Mouse (Mus musculus) left cerebral cortex, postnatal 4 days (tissue): ENCODE results near the gene Rbbp4. TPM values are rescaled to one million over a fixed set of nuclear protein-coding genes. Genes with fewer than 3 reads are reported as not detected.

ENCODE experiments used
- DNase-seq: peaks from one replicate; pipeline ENCODE4 v3.0.0-alpha.2; 2022
- intact Hi-C: fragments of 180-260 bp; cut with DNase I; formaldehyde crosslinking; loops from one replicate; pipeline ENCODE4 v1.15.1; 2025
- total RNA-seq, 2 experiments: library from RNA; stranded (reverse); gene quantifications; 2 replicates each; pipeline ENCODE4 v1.2.3; 2021

Rbbp4 gene
- total RNA-seq, 2 experiments from 2014 or later = 156 to 186 TPM

- DNase-seq = no peak
- intact Hi-C loops = no loop called here
Measured at GRCm38 (mm10) chr4:129357613-129358163, 22.5 kb upstream of the Rbbp4 start.

DNA sequence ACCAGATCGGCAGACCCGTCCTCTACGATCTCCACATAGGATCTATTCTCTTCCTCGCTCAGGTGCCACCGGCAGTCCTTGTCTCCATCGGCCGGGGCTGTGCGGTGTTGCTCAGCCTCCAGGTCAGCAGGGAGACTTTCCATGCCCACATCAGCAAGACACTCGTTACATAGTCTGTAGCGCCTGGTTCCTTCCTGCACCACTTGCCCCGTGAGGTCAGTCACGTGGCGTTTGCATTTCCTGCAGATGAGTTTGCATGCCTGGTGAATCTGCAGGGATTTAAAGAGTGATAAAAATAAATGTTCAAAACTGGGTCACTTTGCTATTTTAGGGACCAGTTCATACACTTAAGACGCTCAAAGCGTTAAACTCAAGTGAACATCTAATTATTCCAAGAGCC is 19.1 kb upstream of the Rbbp4 start:
- no peak for DNase-seq
- intact Hi-C loops = no loop called here

- intact Hi-C loops = no loop called here
- DNase-seq = no peak
Measured at GRCm38 (mm10) chr4:129353176-129353575, 18.0 kb upstream of the Rbbp4 start.

DNA sequence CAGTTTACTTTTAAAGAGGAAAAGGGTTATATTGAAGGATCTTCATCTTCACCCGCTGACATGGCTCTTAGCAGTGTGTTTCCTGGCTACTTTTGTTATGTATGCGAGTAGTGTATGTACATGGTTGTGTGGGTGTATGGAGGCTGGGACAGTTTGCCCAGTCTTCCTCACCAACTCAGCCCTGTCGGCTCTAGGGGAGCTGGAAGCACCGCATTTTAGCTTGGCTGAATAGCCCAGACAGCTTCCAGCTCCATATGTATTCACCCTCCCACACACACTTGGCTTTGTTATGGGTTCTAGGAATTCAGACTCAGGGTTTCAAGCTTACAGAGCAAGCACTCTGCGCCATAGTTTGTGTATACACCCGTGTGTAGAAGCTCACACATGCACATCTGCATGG is 15.9 kb upstream of the Rbbp4 start:
- intact Hi-C loops = no loop called here
- no peak for DNase-seq

- intact Hi-C loops = no loop called here
- peak; percentile 84 for DNase-seq
Measured at GRCm38 (mm10) chr4:129350644-129351043, 15.5 kb upstream of the Rbbp4 start.

DNA sequence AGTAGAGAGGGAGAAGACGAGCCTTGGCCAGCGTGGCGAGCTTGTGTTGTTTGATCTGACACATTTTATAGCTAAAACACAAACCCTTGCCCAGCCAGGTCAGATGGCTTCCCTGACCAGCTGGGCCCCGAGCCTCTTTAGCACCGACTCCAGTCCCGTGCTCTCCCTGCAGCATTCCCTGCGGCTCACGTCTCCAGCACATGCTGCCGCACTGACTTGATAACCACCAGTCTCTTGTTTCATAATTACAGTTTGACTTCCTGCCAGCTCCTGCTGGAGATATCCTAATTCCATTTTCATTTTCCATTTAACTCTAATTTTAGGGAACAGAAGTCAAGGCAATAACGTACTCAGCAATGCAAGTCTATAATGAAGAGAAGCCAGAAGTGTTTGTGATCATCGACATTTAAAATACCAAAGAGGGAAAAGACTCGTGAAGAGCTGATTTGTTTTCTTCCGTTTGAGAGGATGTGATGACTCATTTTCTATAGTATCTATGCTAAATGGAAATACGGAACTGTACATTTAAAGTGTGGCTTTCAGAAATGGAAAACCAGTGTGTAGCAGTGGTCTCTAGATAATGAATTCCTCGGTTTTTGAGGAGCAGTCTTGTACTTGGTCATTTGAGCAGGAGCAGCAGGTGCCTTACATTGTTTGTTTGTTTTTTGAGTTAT is 11.4 kb upstream of the Rbbp4 start:
- intact Hi-C loops = no loop called here
- DNase-seq = no peak

DNA sequence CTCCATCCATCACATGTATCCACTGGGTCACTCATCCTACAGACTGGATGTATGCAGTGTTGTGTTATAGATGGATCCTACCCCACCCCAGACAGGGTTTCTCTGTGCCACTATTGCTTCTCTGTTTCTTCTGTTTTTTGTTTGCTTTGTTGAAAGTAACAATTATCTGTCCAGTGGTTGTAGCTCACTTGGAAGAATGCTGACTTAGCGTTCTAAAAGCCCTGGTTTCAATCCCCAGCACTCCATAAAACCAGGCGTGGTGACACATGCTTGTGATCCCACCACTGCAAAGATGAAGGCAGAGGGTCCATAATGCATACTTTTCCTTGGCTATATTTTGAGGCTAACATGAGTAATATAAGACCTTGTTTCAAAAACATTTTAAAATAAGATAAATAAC is 7.5 kb upstream of the Rbbp4 start:
- intact Hi-C loops = no loop called here
- no peak for DNase-seq

- DNase-seq = no peak
- intact Hi-C loops = no loop called here
Measured at GRCm38 (mm10) chr4:129341888-129342287, 6.7 kb upstream of the Rbbp4 start.

DNA sequence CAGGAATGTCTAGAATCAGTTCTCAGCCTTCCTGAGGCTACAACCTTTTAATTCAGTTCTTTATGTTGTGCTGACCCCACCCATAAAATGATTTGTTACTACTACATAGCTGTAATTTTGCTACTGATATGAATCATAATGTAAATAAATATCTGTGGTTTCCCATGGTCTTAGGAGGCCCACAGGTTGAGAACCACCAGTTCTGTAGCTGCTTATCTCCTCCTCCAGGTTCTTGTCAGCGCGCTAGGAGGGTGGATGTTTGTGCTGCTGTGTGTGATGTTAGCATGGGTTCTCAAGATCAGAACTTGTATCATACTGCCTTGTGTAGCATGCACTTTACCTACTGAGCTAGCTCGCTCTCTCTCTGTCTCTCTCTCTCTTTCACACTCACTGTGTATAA is 4.6 kb upstream of the Rbbp4 start:
- intact Hi-C loops = no loop called here
- DNase-seq = no peak

DNA sequence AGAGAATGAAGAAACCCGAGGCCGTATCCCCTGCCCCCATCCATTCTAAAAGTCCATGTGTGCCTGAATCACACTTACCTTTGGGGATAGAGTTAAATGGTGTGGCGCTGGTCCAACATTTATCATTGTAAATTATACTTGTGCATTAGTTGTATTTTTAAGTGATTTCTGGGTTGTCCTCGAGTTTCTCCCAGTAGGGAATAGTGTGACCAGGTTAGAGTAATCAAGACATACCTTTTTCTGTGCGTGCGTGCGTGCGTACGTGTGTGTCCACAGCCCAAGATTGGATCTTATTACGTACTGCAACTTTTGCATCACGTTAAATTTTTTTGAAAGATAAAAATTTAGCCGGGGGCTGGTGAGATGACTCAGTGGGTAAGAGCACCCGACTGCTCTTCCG is 1.1 kb upstream of the Rbbp4 start:
- DNase-seq = no peak
- intact Hi-C loops = no loop called here

DNA sequence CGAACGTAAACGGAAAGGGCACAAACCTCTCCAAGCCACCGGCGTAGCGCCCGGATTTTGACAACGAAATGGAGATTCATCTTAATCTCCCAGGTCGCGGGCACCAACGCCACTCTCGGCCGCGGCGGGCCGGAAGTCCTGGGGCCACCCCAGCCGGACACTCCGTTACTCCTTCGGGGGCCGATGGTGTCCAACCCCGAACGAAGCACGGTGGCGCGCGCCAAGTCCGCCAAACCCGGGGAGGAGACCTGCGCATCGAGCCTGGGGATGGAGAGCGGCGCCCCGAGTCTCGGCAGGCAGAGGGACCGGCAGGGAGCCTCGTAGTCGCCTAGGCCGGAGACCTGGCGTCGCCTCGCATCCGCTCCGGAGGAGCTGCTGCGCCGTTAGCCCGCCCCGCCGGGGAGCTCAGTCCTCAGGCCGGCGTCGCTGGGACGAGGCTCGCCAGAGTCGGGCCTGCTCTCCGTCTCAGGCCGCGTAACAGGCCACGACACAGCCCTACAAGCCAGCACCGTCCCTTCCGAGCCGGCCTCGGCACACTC is 424 bp downstream of the Rbbp4 start:
- intact Hi-C loops = no loop called here
- DNase-seq = no peak

GRCm38 (mm10) chr4:129332846-129333245 is 2.3 kb downstream of the Rbbp4 start:
- intact Hi-C loops = no loop called here
- DNase-seq = no peak

GRCm38 (mm10) chr4:129326191-129326590 is 9.0 kb downstream of the Rbbp4 start:
- intact Hi-C loops = no loop called here
- DNase-seq = no peak

- DNase-seq = no peak
- intact Hi-C loops = no loop called here
Measured at GRCm38 (mm10) chr4:129324756-129325155, 10.4 kb downstream of the Rbbp4 start.

DNA sequence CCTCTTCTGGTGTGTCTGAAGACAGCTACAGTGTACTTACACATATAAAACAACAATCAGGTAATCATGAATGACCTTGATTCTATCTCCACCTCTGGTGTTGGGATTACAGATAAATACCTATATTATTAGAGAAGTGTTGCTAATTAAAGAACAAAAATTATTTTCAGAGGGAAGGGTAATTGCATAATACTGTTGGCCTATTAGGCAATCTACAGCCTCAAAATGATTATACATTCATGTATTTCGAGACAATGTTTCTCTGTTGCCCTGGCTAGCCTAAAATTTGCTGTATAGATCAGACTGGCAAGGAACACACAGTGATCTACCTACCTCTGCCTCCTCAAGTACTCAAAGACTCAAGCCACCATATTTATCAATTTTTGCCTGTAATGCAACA is 11.7 kb downstream of the Rbbp4 start:
- intact Hi-C loops = no loop called here
- DNase-seq = no peak

DNA sequence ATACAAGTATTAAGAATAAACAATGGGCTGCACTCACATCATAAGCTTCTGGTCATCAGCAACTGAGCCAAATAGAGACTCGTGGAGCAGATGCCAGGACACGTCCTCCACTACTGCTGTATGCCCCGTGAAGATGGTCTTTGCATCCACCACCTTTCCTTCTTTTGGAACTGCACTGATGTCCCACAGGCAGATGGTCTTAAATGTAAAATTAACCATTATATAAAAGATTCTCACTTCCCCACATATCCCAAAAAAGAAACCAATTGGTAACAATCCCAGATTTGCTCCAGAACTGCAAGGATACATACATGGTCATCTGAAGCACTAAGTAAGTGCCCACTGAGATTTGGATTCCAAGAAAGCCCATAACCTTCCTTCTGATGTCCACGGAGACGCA is 13.1 kb downstream of the Rbbp4 start:
- DNase-seq = no peak
- intact Hi-C loops = no loop called here

DNA sequence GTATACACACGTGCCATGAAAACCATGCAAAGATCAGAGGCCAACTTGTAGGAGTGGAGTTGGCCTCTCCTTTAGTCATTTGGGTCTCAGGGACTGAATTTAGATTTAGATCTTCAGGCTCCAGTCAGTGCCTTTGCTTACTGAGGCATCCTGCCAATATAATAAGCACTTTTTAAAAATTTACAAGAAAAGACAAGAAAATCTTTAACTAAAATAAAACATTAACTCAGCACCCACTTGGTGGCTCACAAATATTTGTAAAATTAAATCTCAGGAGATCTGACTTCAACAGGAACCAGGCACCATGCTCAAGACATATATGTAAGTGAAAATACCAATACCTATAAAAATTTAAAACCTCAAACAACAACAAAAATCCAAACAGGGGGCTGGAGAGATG is 14.3 kb downstream of the Rbbp4 start:
- intact Hi-C loops = no loop called here

GRCm38 (mm10) chr4:129313886-129314285 is 21.3 kb downstream of the Rbbp4 start:
- intact Hi-C loops = no loop called here
- DNase-seq = no peak

More for the DNA sequence above, 14.3 kb downstream of the Rbbp4 start:
- no peak for DNase-seq

DNA sequence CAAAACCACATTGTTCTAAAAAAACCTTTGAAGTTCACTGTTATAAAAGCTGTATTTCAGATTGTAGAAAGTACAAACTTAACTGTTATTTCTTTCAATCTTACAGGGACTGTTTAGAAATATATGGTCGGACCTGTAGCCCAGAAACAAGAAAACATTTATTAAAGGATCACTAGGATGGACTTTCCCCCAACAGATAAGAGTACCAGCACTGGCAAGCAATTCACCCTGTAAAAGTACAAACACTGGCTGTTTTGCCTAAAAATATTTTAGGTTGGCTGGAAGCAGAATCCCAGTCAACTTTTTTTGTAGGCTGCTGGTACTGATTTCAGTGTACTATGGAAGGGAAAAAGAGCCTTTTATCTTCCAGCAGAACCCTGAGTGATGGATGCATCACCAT is 27.2 kb downstream of the Rbbp4 start:
- intact Hi-C loops = no loop called here
- DNase-seq = no peak

DNA sequence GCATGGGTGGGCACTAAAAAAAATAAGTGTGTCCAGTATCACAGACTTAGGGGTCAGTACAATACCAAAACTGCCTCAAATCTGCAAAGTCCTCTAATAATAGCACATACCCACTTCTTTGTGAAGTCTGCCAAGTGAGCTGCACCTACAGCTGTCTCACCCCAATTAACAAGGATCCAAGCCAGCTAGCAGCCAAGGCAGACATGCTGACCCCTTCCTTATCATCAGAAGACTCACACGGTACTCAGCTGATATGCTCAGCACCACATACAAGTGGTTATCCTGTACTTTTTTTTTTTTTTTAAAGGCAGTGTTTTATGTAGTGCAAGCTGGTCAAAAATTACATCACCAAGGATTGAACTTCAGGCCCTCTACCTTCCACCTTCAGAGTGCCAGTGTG is 30.9 kb downstream of the Rbbp4 start:
- intact Hi-C loops = no loop called here

DNA sequence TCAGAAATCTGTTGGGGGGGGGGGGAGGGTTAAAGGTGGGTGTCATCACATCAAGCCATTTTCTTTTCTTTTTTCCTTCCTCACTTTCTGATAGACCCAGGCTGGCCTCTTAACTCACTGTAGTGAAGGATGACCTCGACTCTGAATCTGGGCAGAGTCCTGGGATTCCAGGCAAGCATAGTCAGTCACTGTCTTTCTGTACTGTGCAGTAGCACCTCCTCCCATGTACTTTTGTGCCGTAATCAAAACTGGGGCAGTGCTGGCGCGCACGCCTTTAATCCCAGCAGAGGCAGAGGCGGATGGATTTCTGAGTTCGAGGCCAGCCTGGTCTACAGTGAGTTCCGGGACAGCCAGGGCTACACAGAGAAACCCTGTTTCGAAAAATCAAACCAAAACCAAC is 31.4 kb downstream of the Rbbp4 start:
- DNase-seq = no peak
- intact Hi-C loops = no loop called here

More for the DNA sequence above, 30.9 kb downstream of the Rbbp4 start:
- no peak for DNase-seq

DNA sequence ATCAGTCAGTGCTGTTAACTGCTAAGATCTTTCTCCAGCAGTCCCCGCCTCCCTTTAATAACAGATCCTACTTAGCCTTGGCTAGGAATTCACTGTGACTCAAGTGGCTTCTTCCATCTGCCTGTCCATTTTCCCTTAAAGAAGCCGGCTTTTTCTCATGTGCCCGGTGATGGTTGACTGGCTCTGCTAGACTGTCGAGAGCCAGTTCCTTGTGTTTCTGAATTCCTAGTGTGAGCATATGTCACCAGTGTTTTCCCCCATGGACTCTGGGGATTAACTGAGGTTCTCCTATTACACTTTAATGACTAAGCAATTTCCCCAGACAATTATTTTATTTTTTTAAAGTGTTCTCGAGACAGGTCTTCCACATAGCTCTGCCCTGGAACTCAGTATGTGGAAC is 31.8 kb downstream of the Rbbp4 start:
- intact Hi-C loops = no loop called here
- DNase-seq = no peak

DNA sequence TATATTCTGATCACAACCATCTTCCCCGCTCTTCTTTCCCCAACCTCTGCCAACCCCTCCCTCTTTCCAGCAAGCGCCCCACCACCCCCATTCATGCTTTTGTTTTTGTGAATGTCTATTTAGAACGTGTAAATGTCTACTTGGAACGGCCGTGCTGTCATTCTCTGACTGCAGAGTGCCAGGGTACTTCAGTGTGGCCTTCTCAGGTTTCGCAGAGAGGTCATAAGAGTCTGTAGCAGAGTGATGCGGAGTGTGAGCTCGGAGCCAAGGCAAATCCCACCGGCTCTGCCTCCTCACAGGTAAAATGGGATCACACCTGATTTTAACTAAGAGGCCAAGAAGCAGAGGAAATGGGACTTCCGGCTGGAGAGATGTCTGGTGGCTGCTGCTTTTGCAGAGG is 36.0 kb downstream of the Rbbp4 start:
- intact Hi-C loops = no loop called here
- no peak for DNase-seq
